Mouse (Mus musculus) olfactory bulb, adult 2 months (tissue): ENCODE data around the gene Slc30a1.

ENCODE experiments used
- CTCF ChIP-seq: fragments of 200-500 bp; IDR thresholded peaks from 2 replicates; pipeline ENCODE4 v1.5.1; 2012; ENCODE audit warnings: low read depth, mild to moderate bottlenecking, low read length, moderate library complexity; ENCODE audit not compliant: insufficient read depth
- POLR2A ChIP-seq: fragments of 200-500 bp; IDR thresholded peaks from 2 replicates; pipeline ENCODE4 v1.6.1; 2012; ENCODE audit warnings: mild to moderate bottlenecking, low read depth, low read length, moderate library complexity; ENCODE audit not compliant: insufficient read depth

DNA sequence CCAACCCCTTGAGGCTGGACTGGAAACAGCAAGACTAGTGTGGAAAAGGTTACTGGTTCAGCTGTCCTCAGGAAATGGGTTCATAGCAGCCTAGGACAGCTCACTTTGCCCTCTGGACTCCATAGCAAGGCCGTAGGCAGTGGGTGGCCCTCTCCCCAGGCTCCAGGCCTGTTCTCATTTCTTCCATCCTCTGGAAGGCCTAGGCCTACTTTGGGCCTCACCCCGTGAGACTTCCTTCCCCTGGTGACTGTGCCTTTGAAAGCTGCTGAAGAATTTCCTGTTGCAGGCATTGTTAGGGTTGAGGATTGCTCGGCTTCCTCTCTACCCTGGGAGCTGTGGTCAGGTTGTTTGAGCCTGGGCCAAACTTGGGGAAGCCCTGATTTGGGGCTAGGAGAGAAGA lies 48.5 kb downstream of the Slc30a1 start:
- TF ChIP-seq POLR2A (no peak), CTCF (no peak)
